Mouse (Mus musculus) forebrain, embryonic 16.5 days (tissue): Measurements from ENCODE around the gene Satb2. TPM values are rescaled to one million over a fixed set of nuclear protein-coding genes. Genes with fewer than 3 reads are reported as not detected.

Source experiments
- ATAC-seq: fragments of 200-750 bp; cut with Nextera tagmentation; 2 replicates; pipeline ENCODE4 v1.8.0; 2017; ENCODE audit warnings: mild to moderate bottlenecking, moderate library complexity
- H3K27ac ChIP-seq: fragments of 300-500 bp; sonication (generic); 2 replicates; pipeline ENCODE4 v1.5.1; 2014; ENCODE audit warnings: low read length, control low read depth
- H3K27me3 ChIP-seq: fragments of 300-500 bp; sonication (generic); replicated peaks from 2 replicates; pipeline ENCODE4 v1.6.1; 2014; ENCODE audit warnings: low read length; ENCODE audit not compliant: control insufficient read depth, insufficient read depth
- H3K36me3 ChIP-seq: fragments of 300-500 bp; sonication (generic); 2 replicates; pipeline ENCODE4 v1.6.1; 2014; ENCODE audit not compliant: control insufficient read depth, insufficient read depth
- H3K4me1 ChIP-seq: fragments of 300-500 bp; sonication (generic); replicated peaks from 2 replicates; pipeline ENCODE4 v1.6.1; 2014; ENCODE audit warnings: low read length; ENCODE audit not compliant: control insufficient read depth, insufficient read depth
- H3K4me2 ChIP-seq: fragments of 300-500 bp; sonication (generic); 2 replicates; pipeline ENCODE4 v1.6.1; 2014; ENCODE audit warnings: mild to moderate bottlenecking, low read length, control low read depth
- H3K4me3 ChIP-seq: fragments of 300-500 bp; sonication (generic); replicated peaks from 2 replicates; pipeline ENCODE4 v1.5.1; 2014; ENCODE audit warnings: mild to moderate bottlenecking, low read length, control low read depth
- H3K9ac ChIP-seq: fragments of 300-500 bp; sonication (generic); replicated peaks from 2 replicates; pipeline ENCODE4 v1.6.1; 2014; ENCODE audit warnings: low read depth, low read length, control low read depth
- H3K9me3 ChIP-seq: fragments of 300-500 bp; sonication (generic); 2 replicates; pipeline ENCODE4 v1.6.1; 2016; ENCODE audit warnings: low read length; ENCODE audit not compliant: control insufficient read depth
- WGBS: fragments of 180-500 bp; shearing (Covaris S2); extraction: QIAGEN DNeasy Blood & Tissue Kit; methylation state at CpG from one replicate; pipeline ENCODE4 v1.1.7; 2014; 5-methylcytosine and 5-hydroxymethylcytosine counted together
- polyA plus RNA-seq: library from polyadenylated mRNA; unstranded; fragments of >200 nt; fragmentation: Nextera tagmentation; extraction: Ambion mirVana; gene quantifications from 2 replicates; pipeline ENCODE4 v1.2.1, GENCODE M21; 2015

Gene Satb2
- polyA plus RNA-seq, 1 experiment from 2014 or later: 74.5 TPM

GRCm38 (mm10) chr1:56888939-56889338 lies 89.5 kb downstream of the Satb2 start:
- H3K9me3 ChIP-seq: no peaks in the 10 kb centered on the region
- ATAC-seq: no peak
- no peaks in the 10 kb centered on the region for H3K4me1 ChIP-seq
- 88% methylated on average over 1 of the region's 1 CpGs for WGBS
- H3K27me3 ChIP-seq: no peaks in the 10 kb centered on the region
- no peak overlapping the region for H3K4me3 ChIP-seq
- H3K36me3 ChIP-seq: no peaks in the 10 kb centered on the region
- H3K27ac ChIP-seq: no peak overlapping the region
- H3K4me2 ChIP-seq: no peak overlapping the region
- no peak overlapping the region for H3K9ac ChIP-seq

GRCm38 (mm10) chr1:56887524-56887923 lies 90.9 kb downstream of the Satb2 start:
- no peak for ATAC-seq
- H3K4me2 ChIP-seq: no peak overlapping the region
- H3K36me3 ChIP-seq: no peaks in the 10 kb centered on the region
- H3K4me3 ChIP-seq: no peak overlapping the region
- H3K9me3 ChIP-seq: no peaks in the 10 kb centered on the region
- H3K9ac ChIP-seq: no peak overlapping the region
- H3K27me3 ChIP-seq: no peaks in the 10 kb centered on the region
- no peak overlapping the region for H3K27ac ChIP-seq
- H3K4me1 ChIP-seq: no peaks in the 10 kb centered on the region

GRCm38 (mm10) chr1:56871485-56871884 lies 107.0 kb downstream of the Satb2 start:
- H3K4me1 ChIP-seq: no peaks in the 10 kb centered on the region
- H3K27me3 ChIP-seq: no peaks in the 10 kb centered on the region
- 0 out of 2 replicates have a peak, but pooled peaks cover 2% of the 10 kb centered on the region for H3K36me3 ChIP-seq
- no peaks in the 10 kb centered on the region for H3K9me3 ChIP-seq
- 81% methylated on average over 8 of the region's 8 CpGs for WGBS
- H3K4me3 ChIP-seq: no peak overlapping the region
- no peak overlapping the region for H3K9ac ChIP-seq
- H3K4me2 ChIP-seq: no peak overlapping the region
- no peak overlapping the region for H3K27ac ChIP-seq
- no peak for ATAC-seq

- Histone ChIP-seq H3K4me3 (no peak overlapping the region), H3K9me3 (no peaks in the 10 kb centered on the region), H3K36me3 (no peaks in the 10 kb centered on the region), H3K4me1 (no peaks in the 10 kb centered on the region), H3K4me2 (no peak overlapping the region), H3K27ac (no peak overlapping the region), H3K27me3 (no peaks in the 10 kb centered on the region), H3K9ac (no peak overlapping the region)
- ATAC-seq: no peak
- 64% methylated on average over 1 of the region's 1 CpGs for WGBS
Observed at GRCm38 (mm10) chr1:56865246-56865645, 113.2 kb downstream of the Satb2 start.

- H3K9ac ChIP-seq: no peak overlapping the region
- H3K4me3 ChIP-seq: no peak overlapping the region
- H3K4me1 ChIP-seq: no peaks in the 10 kb centered on the region
- ATAC-seq: no peak
- no peak overlapping the region for H3K4me2 ChIP-seq
- H3K36me3 ChIP-seq: no peaks in the 10 kb centered on the region
- H3K27ac ChIP-seq: no peak overlapping the region
- 65% methylated on average over 4 of the region's 4 CpGs for WGBS
- no peaks in the 10 kb centered on the region for H3K9me3 ChIP-seq
- H3K27me3 ChIP-seq: no peaks in the 10 kb centered on the region
Observed at GRCm38 (mm10) chr1:56862799-56863198, 115.7 kb downstream of the Satb2 start.

- ATAC-seq: no peak
- Histone ChIP-seq H3K9me3 (no peaks in the 10 kb centered on the region), H3K27ac (no peak overlapping the region), H3K4me3 (no peak overlapping the region), H3K4me2 (no peak overlapping the region), H3K9ac (no peak overlapping the region), H3K36me3 (no peaks in the 10 kb centered on the region), H3K27me3 (no peaks in the 10 kb centered on the region), H3K4me1 (no peaks in the 10 kb centered on the region)
- WGBS: 82% methylated on average over 8 of the region's 8 CpGs
Observed at GRCm38 (mm10) chr1:56857202-56857601, 121.2 kb downstream of the Satb2 start.

- 84% methylated on average over 8 of the region's 8 CpGs for WGBS
- no peaks in the 10 kb centered on the region for H3K9me3 ChIP-seq
- H3K4me1 ChIP-seq: peaks cover 3% of the 10 kb centered on the region; the same call in 1 of the 2 replicates
- ATAC-seq: no peak
- peaks cover 2% of the 10 kb centered on the region; the same call in 1 of the 2 replicates for H3K36me3 ChIP-seq
- H3K27me3 ChIP-seq: no peaks in the 10 kb centered on the region
- no peak overlapping the region for H3K27ac ChIP-seq
- no peak overlapping the region for H3K4me3 ChIP-seq
- H3K4me2 ChIP-seq: no peak overlapping the region
- no peak overlapping the region for H3K9ac ChIP-seq
Observed at GRCm38 (mm10) chr1:56850446-56850845, 128.0 kb downstream of the Satb2 start.

- H3K27me3 ChIP-seq: no peaks in the 10 kb centered on the region
- no peak overlapping the region for H3K27ac ChIP-seq
- H3K4me3 ChIP-seq: no peak overlapping the region
- ATAC-seq: no peak
- H3K36me3 ChIP-seq: peaks cover 2% of the 10 kb centered on the region; the same call in 1 of the 2 replicates
- H3K4me1 ChIP-seq: peaks cover 3% of the 10 kb centered on the region
- WGBS: 96% methylated on average over 9 of the region's 9 CpGs
- H3K4me2 ChIP-seq: no peak overlapping the region
- H3K9ac ChIP-seq: no peak overlapping the region
- H3K9me3 ChIP-seq: no peaks in the 10 kb centered on the region
Observed at GRCm38 (mm10) chr1:56846358-56846757, 132.1 kb downstream of the Satb2 start.

GRCm38 (mm10) chr1:56845523-56846118 lies 132.8 kb downstream of the Satb2 start:
- peaks cover 3% of the 10 kb centered on the region for H3K4me1 ChIP-seq
- no peak overlapping the region for H3K4me2 ChIP-seq
- 65% methylated on average over 8 of the region's 8 CpGs for WGBS
- ATAC-seq: no peak
- no peaks in the 10 kb centered on the region for H3K27me3 ChIP-seq
- H3K9ac ChIP-seq: no peak overlapping the region
- no peak overlapping the region for H3K4me3 ChIP-seq
- H3K36me3 ChIP-seq: peaks cover 2% of the 10 kb centered on the region; the same call in 1 of the 2 replicates
- no peak overlapping the region for H3K27ac ChIP-seq
- H3K9me3 ChIP-seq: no peaks in the 10 kb centered on the region
